Mouse (Mus musculus) kidney, embryonic 15.5 days (tissue): ENCODE measurements at regions not wholly inside any gene's neighbourhood (a gene's known extent, or its start where the extent isn't known, plus 50 kb on each side); places are given as distances from the start of the nearest gene placed in this dataset.

Source experiments
- ATAC-seq: fragments of 200-750 bp; cut with Nextera tagmentation; replicated peaks from 2 replicates; pipeline ENCODE4 v1.8.0; 2017; ENCODE audit warnings: moderate TSS enrichment; ENCODE audit not compliant: low FRiP score
- H3K27ac ChIP-seq: fragments of 300-500 bp; sonication (generic); 2 replicates; pipeline ENCODE4 v1.5.1; 2015; ENCODE audit warnings: mild to moderate bottlenecking, inconsistent platforms
- H3K27me3 ChIP-seq: fragments of 300-500 bp; sonication (generic); 2 replicates; pipeline ENCODE4 v1.6.1; 2015; ENCODE audit warnings: inconsistent platforms
- H3K36me3 ChIP-seq: fragments of 300-500 bp; sonication (generic); 2 replicates; pipeline ENCODE4 v1.6.1; 2015; ENCODE audit warnings: inconsistent platforms
- H3K4me1 ChIP-seq: fragments of 300-500 bp; sonication (generic); 2 replicates; pipeline ENCODE4 v1.6.1; 2015; ENCODE audit warnings: inconsistent platforms
- H3K4me2 ChIP-seq: fragments of 300-500 bp; sonication (generic); 2 replicates; pipeline ENCODE4 v1.6.1; 2015; ENCODE audit warnings: moderate library complexity, mild to moderate bottlenecking, inconsistent platforms
- H3K4me3 ChIP-seq: fragments of 300-500 bp; sonication (generic); replicated peaks from 2 replicates; pipeline ENCODE4 v1.5.1; 2015; ENCODE audit warnings: mild to moderate bottlenecking, inconsistent platforms
- H3K9ac ChIP-seq: fragments of 300-500 bp; sonication (generic); 2 replicates; pipeline ENCODE4 v1.6.1; 2015; ENCODE audit warnings: mild to moderate bottlenecking, inconsistent platforms
- H3K9me3 ChIP-seq: fragments of 300-500 bp; sonication (generic); replicated peaks from 2 replicates; pipeline ENCODE4 v1.6.1; 2016; ENCODE audit warnings: inconsistent platforms
- WGBS: fragments of 180-500 bp; shearing (Covaris S2); methylation state at CpG from one replicate; pipeline ENCODE4 v1.1.7; 2015; ENCODE audit warnings: mixed read lengths; 5-methylcytosine and 5-hydroxymethylcytosine counted together

- Histone ChIP-seq H3K4me2 (no peak overlapping the region), H3K9me3 (no peaks in the 10 kb centered on the region), H3K9ac (no peak overlapping the region), H3K4me3 (no peak overlapping the region), H3K27ac (0 out of 2 replicates have a peak overlapping the region, but pooled peaks have one; percentile 27), H3K4me1 (peaks cover 16% of the 10 kb centered on the region), H3K36me3 (no peaks in the 10 kb centered on the region), H3K27me3 (no peaks in the 10 kb centered on the region)
- ATAC-seq = no peak
- WGBS = 67% methylated on average over 2 of the region's 2 CpGs
Measured at GRCm38 (mm10) chr2:75357516-75357915, 301.5 kb upstream of the Hnrnpa3 start.

- ATAC-seq = no peak
- Histone ChIP-seq H3K9ac (no peak overlapping the region), H3K27me3 (no peaks in the 10 kb centered on the region), H3K9me3 (no peaks in the 10 kb centered on the region), H3K27ac (no peak overlapping the region), H3K4me1 (peaks cover 13% of the 10 kb centered on the region), H3K36me3 (no peaks in the 10 kb centered on the region), H3K4me3 (no peak overlapping the region), H3K4me2 (no peak overlapping the region)
- WGBS = 71% methylated on average over 3 of the region's 3 CpGs
Measured at GRCm38 (mm10) chr2:75360936-75361335, 298.1 kb upstream of the Hnrnpa3 start.

- Histone ChIP-seq H3K4me2 (no peak overlapping the region), H3K9ac (no peak overlapping the region), H3K36me3 (no peaks in the 10 kb centered on the region), H3K4me3 (no peak overlapping the region), H3K9me3 (no peaks in the 10 kb centered on the region), H3K27me3 (no peaks in the 10 kb centered on the region), H3K4me1 (peaks cover 9% of the 10 kb centered on the region), H3K27ac (no peak overlapping the region)
- WGBS = 83% methylated on average over 5 of the region's 5 CpGs
- ATAC-seq = no peak
Measured at GRCm38 (mm10) chr2:75376666-75377065, 282.4 kb upstream of the Hnrnpa3 start.

- H3K27me3 ChIP-seq = no peaks in the 10 kb centered on the region
- WGBS = 59% methylated on average over 7 of the region's 7 CpGs
- H3K4me1 ChIP-seq = no peaks in the 10 kb centered on the region
- no peaks in the 10 kb centered on the region for H3K9me3 ChIP-seq
- ATAC-seq = no peak
- no peak overlapping the region for H3K9ac ChIP-seq
- no peak overlapping the region for H3K4me2 ChIP-seq
- H3K4me3 ChIP-seq = no peak overlapping the region
- H3K27ac ChIP-seq = no peak overlapping the region
- H3K36me3 ChIP-seq = no peaks in the 10 kb centered on the region
Measured at GRCm38 (mm10) chr2:75385551-75386263, 273.4 kb upstream of the Hnrnpa3 start.

GRCm38 (mm10) chr2:75386636-75387035 is 272.4 kb upstream of the Hnrnpa3 start:
- Histone ChIP-seq H3K4me3 (no peak overlapping the region), H3K4me1 (no peaks in the 10 kb centered on the region), H3K4me2 (no peak overlapping the region), H3K27ac (no peak overlapping the region), H3K9ac (no peak overlapping the region), H3K27me3 (no peaks in the 10 kb centered on the region), H3K36me3 (no peaks in the 10 kb centered on the region), H3K9me3 (no peaks in the 10 kb centered on the region)
- WGBS = 94% methylated on average over 3 of the region's 3 CpGs
- no peak for ATAC-seq

- no peak overlapping the region for H3K4me3 ChIP-seq
- no peaks in the 10 kb centered on the region for H3K9me3 ChIP-seq
- ATAC-seq = no peak
- no peaks in the 10 kb centered on the region for H3K4me1 ChIP-seq
- H3K4me2 ChIP-seq = no peak overlapping the region
- no peaks in the 10 kb centered on the region for H3K27me3 ChIP-seq
- no peak overlapping the region for H3K9ac ChIP-seq
- H3K27ac ChIP-seq = no peak overlapping the region
- H3K36me3 ChIP-seq = no peaks in the 10 kb centered on the region
- 91% methylated on average over 3 of the region's 3 CpGs for WGBS
Measured at GRCm38 (mm10) chr2:75392041-75392440, 267.0 kb upstream of the Hnrnpa3 start.

GRCm38 (mm10) chr2:75394928-75395673 is 264.0 kb upstream of the Hnrnpa3 start:
- no peaks in the 10 kb centered on the region for H3K4me1 ChIP-seq
- H3K27me3 ChIP-seq = no peaks in the 10 kb centered on the region
- WGBS = 77% methylated on average over 6 of the region's 6 CpGs
- H3K9ac ChIP-seq = no peak overlapping the region
- no peak for ATAC-seq
- no peaks in the 10 kb centered on the region for H3K9me3 ChIP-seq
- no peaks in the 10 kb centered on the region for H3K36me3 ChIP-seq
- H3K27ac ChIP-seq = no peak overlapping the region
- no peak overlapping the region for H3K4me3 ChIP-seq
- H3K4me2 ChIP-seq = no peak overlapping the region

- H3K4me2 ChIP-seq = no peak overlapping the region
- H3K27ac ChIP-seq = no peak overlapping the region
- H3K36me3 ChIP-seq = no peaks in the 10 kb centered on the region
- H3K9me3 ChIP-seq = no peaks in the 10 kb centered on the region
- H3K9ac ChIP-seq = no peak overlapping the region
- H3K4me1 ChIP-seq = no peaks in the 10 kb centered on the region
- no peak for ATAC-seq
- no peaks in the 10 kb centered on the region for H3K27me3 ChIP-seq
- 88% methylated on average over 2 of the region's 2 CpGs for WGBS
- no peak overlapping the region for H3K4me3 ChIP-seq
Measured at GRCm38 (mm10) chr2:75396016-75396415, 263.0 kb upstream of the Hnrnpa3 start.

- no peak for ATAC-seq
- no peak overlapping the region for H3K4me2 ChIP-seq
- H3K9ac ChIP-seq = no peak overlapping the region
- no peaks in the 10 kb centered on the region for H3K4me1 ChIP-seq
- no peaks in the 10 kb centered on the region for H3K27me3 ChIP-seq
- no peak overlapping the region for H3K4me3 ChIP-seq
- no peak overlapping the region for H3K27ac ChIP-seq
- 80% methylated on average over 7 of the region's 7 CpGs for WGBS
- H3K36me3 ChIP-seq = no peaks in the 10 kb centered on the region
- H3K9me3 ChIP-seq = no peaks in the 10 kb centered on the region
Measured at GRCm38 (mm10) chr2:75400291-75400870, 258.7 kb upstream of the Hnrnpa3 start.

GRCm38 (mm10) chr2:75403791-75404190 is 255.3 kb upstream of the Hnrnpa3 start:
- H3K9ac ChIP-seq = no peak overlapping the region
- no peaks in the 10 kb centered on the region for H3K36me3 ChIP-seq
- H3K27me3 ChIP-seq = no peaks in the 10 kb centered on the region
- ATAC-seq = no peak
- no peak overlapping the region for H3K27ac ChIP-seq
- no peaks in the 10 kb centered on the region for H3K9me3 ChIP-seq
- no peaks in the 10 kb centered on the region for H3K4me1 ChIP-seq
- no peak overlapping the region for H3K4me2 ChIP-seq
- no peak overlapping the region for H3K4me3 ChIP-seq
- WGBS = 86% methylated on average over 8 of the region's 8 CpGs

GRCm38 (mm10) chr2:75405524-75406214 is 253.4 kb upstream of the Hnrnpa3 start:
- H3K9me3 ChIP-seq = no peaks in the 10 kb centered on the region
- WGBS = 83% methylated on average over 13 of the region's 13 CpGs
- H3K27me3 ChIP-seq = no peaks in the 10 kb centered on the region
- no peak for ATAC-seq
- no peaks in the 10 kb centered on the region for H3K4me1 ChIP-seq
- H3K27ac ChIP-seq = no peak overlapping the region
- no peaks in the 10 kb centered on the region for H3K36me3 ChIP-seq
- no peak overlapping the region for H3K9ac ChIP-seq
- no peak overlapping the region for H3K4me3 ChIP-seq
- no peak overlapping the region for H3K4me2 ChIP-seq
